Mouse (Mus musculus) liver, embryonic 14.5 days (tissue): ENCODE measurements around the gene Mrpl36. TPM values are rescaled to one million over a fixed set of nuclear protein-coding genes. Genes with fewer than 3 reads are reported as not detected.

Experiments
- ATAC-seq: fragments of 200-750 bp; cut with Nextera tagmentation; 2 replicates; pipeline ENCODE4 v1.8.0; 2017; ENCODE audit warnings: moderate number of reproducible peaks, mild to moderate bottlenecking, moderate library complexity; ENCODE audit not compliant: insufficient read depth
- DNase-seq, 3 experiments: peaks; one replicate each; pipeline ENCODE4 v3.0.0-alpha.2; 2012 to 2013; ENCODE audit warnings: low read depth in 3 of 3, low spot score in 3 of 3
- H3K27ac ChIP-seq: fragments of 300-500 bp; sonication (generic); 2 replicates; pipeline ENCODE4 v1.5.1; 2014; ENCODE audit warnings: moderate library complexity, mild to moderate bottlenecking, control low read depth, inconsistent platforms
- H3K27me3 ChIP-seq: fragments of 300-500 bp; sonication (generic); 2 replicates; pipeline ENCODE4 v1.6.1; 2014; ENCODE audit warnings: mild to moderate bottlenecking, low read length, moderate library complexity; ENCODE audit not compliant: control insufficient read depth, insufficient read depth
- H3K36me3 ChIP-seq: fragments of 300-500 bp; sonication (generic); replicated peaks from 2 replicates; pipeline ENCODE4 v1.6.1; 2014; ENCODE audit warnings: low read depth; ENCODE audit not compliant: control insufficient read depth, insufficient read depth
- H3K4me1 ChIP-seq, 2 experiments: fragments of 200-500 bp in 1 of 2; fragments of 300-500 bp in 1 of 2; sonication (generic) in 1 of 2; replicated peaks; 2 replicates each; pipeline ENCODE4 v1.6.1; 2012 to 2014; ENCODE audit warnings: antibody characterized with exemption in 1 of 2, inconsistent platforms in 1 of 2, low read length in 1 of 2; ENCODE audit not compliant: control insufficient read depth in 2 of 2, insufficient read depth in 2 of 2
- H3K4me2 ChIP-seq: fragments of 300-500 bp; sonication (generic); 2 replicates; pipeline ENCODE4 v1.6.1; 2014; ENCODE audit warnings: low read depth, mild to moderate bottlenecking, control low read depth, moderate library complexity
- H3K4me3 ChIP-seq, 2 experiments: fragments of 200-500 bp in 1 of 2; fragments of 300-500 bp in 1 of 2; sonication (generic) in 1 of 2; 2 replicates each; pipeline ENCODE4 v1.5.1; 2012 to 2014; ENCODE audit warnings: low read depth in 2 of 2, low read length in 2 of 2, mild to moderate bottlenecking in 2 of 2, control low read depth in 1 of 2, inconsistent platforms in 1 of 2, moderate library complexity in 1 of 2; ENCODE audit not compliant: insufficient read depth in 1 of 2
- H3K9ac ChIP-seq: fragments of 300-500 bp; sonication (generic); replicated peaks from 2 replicates; pipeline ENCODE4 v1.6.1; 2014; ENCODE audit warnings: mild to moderate bottlenecking, control low read depth, moderate library complexity
- H3K9me3 ChIP-seq: fragments of 300-500 bp; sonication (generic); 2 replicates; pipeline ENCODE4 v1.6.1; 2016; ENCODE audit warnings: low read length, mixed read lengths; ENCODE audit not compliant: control insufficient read depth
- CTCF ChIP-seq: IDR thresholded peaks from 2 replicates; pipeline ENCODE4 v1.5.1; 2016; ENCODE audit warnings: antibody characterized with exemption, low read depth, control low read depth
- EP300 ChIP-seq: IDR thresholded peaks from 2 replicates; pipeline ENCODE4 v1.6.1; 2016; ENCODE audit warnings: antibody characterized with exemption, low read depth
- WGBS: fragments of 180-500 bp; shearing (Covaris S2); extraction: QIAGEN DNeasy Blood & Tissue Kit; methylation state at CpG from one replicate; pipeline ENCODE4 v1.1.7; 2014; ENCODE audit not compliant: insufficient replicate concordance; 5-methylcytosine and 5-hydroxymethylcytosine counted together
- polyA plus RNA-seq, 2 experiments: library from polyadenylated mRNA; depleted of rRNA in 1 of 2; stranded (reverse) in 1 of 2; unstranded in 1 of 2; fragments of >200 nt; fragmentation: Nextera tagmentation in 1 of 2; extraction: Ambion mirVana in 1 of 2; gene quantifications; 2 replicates each; pipeline versions ENCODE4 v1.2.1 to v1.2.3; 2012 to 2014

The Mrpl36 gene
- polyA plus RNA-seq, 2 experiments, result 52.4 to 86.7 TPM

DNA sequence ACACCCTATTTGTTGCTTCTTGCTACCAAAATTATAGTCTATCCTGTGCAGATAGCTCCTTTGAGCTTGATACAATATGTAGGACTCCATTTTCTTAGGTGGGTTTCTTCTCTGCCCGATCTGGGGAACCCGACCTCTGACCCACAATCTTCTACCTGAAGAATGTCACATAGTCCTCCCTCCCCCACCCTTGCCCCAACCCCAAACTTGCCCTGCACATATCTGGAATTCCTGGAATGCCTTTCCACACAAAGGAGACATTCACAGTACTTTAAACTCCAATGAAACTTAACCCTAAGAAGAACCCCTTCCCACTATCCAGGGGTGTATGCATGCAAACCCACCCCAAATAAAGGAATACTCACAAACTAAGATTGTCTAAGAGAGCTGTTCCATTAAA lies 17.8 kb downstream of the Mrpl36 start:
- TF ChIP-seq CTCF (no peak), EP300 (no peak)
- Histone ChIP-seq H3K9ac (no peak overlapping the region), H3K9me3 (no peaks in the 10 kb centered on the region), H3K4me1 (peaks cover 3 to 6% of the 10 kb centered on the region in 2 experiments; a peak in 3 of 4 replicates), H3K4me2 (no peak overlapping the region), H3K27me3 (no peaks in the 10 kb centered on the region), H3K4me3 (no peak overlapping the region), H3K27ac (no peak overlapping the region), H3K36me3 (no peaks in the 10 kb centered on the region)
- ATAC-seq (no peak), DNase-seq (no peak)
- WGBS, result 50% methylated on average over 2 of the region's 2 CpGs

DNA sequence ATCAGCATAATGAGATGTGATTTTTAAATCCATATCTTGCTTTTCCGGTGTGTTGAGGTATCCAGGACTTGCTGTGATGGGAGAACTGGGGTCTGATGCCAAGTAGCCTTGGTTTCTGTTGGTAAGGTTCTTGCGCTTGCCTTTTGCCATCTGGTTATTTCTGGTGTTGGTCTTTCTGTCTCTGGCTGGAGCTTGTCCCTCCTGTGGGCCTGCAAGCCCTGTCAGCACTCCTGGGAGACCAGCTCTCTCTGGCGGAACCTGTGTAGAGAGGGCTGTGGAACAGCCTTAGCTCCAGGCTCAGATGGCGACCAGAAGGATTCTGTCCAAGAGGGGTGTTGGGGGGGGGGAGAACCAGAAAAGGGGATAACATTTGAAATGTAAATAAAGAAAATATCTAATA lies 18.4 kb downstream of the Mrpl36 start:
- TF ChIP-seq CTCF (no peak), EP300 (no peak)
- Histone ChIP-seq H3K4me3 (no peak overlapping the region), H3K27me3 (no peaks in the 10 kb centered on the region), H3K4me2 (no peak overlapping the region), H3K4me1 (peaks cover 3 to 8% of the 10 kb centered on the region in 2 experiments; a peak in 3 of 4 replicates), H3K27ac (no peak overlapping the region), H3K36me3 (no peaks in the 10 kb centered on the region), H3K9me3 (no peaks in the 10 kb centered on the region), H3K9ac (no peak overlapping the region)
- ATAC-seq (no peak), DNase-seq (no peak)
- WGBS, result 67% methylated on average over 4 of the region's 4 CpGs

DNA sequence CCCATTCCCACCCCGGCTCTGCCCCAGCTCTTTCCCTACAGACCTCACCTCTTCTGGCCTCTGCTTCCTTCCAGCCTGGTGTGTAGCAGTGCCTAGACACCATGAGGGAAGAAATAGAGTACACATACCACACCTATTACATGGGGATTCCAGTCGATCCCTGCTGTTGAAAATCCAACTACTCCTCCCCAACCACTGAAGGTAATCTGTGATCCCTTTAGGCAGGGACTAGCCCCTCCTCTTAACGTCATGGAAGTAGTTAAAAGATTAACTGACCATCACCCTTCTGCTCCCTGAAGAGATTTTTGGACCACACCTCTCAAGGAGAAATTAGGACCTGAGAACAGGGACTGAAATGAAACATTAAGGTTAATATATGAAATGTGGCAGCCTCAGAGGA lies 18.9 kb downstream of the Mrpl36 start:
- 44% methylated on average over 3 of the region's 3 CpGs for WGBS
- ATAC-seq, result no peak
- peaks cover 3 to 8% of the 10 kb centered on the region in 2 experiments; a peak in 3 of 4 replicates for H3K4me1 ChIP-seq

DNA sequence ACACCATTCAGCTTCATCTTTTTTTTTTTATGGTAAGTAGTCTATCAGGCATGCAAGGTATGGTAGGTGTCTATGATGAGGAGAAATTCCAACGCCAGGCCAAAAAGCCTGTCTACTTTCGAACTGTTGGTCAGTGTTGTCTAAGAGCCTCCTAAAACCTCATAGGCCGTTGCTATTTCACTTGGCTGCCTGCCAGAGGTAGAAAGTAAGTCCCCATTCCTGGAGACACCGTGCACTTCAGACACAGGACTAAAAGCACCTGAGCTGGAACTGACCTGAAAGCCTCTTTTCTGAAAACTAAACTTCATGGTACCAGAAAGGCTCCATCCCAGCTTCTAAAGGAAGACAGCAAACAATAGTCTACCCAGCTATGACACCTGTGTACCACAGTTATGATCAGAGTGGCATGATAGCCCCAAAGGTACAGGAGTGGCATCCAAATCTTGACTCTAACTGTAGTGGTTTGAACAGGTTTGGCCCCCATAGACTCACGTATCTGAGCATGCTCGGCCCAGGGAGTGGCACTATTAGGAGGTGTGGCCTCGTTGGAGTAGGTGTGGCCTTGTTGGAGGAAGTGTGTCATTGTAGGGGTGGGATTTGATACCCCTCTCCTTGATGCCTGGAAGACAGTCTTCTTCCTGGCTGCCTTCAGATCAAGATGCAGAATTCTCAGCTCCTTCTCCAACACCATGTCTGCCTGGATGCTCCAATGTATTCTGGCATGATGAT lies 19.8 kb downstream of the Mrpl36 start:
- no peak overlapping the region for H3K4me3 ChIP-seq
- no peak overlapping the region for H3K27ac ChIP-seq
- H3K9ac ChIP-seq, result no peak overlapping the region
- H3K27me3 ChIP-seq, result no peaks in the 10 kb centered on the region; the same call in 1 of the 2 replicates
- no peaks in the 10 kb centered on the region for H3K9me3 ChIP-seq
- WGBS, result 66% methylated on average over 7 of the region's 7 CpGs
- no peak overlapping the region for H3K4me2 ChIP-seq
- TF ChIP-seq EP300 (no peak), CTCF (no peak)
- ATAC-seq (no peak), DNase-seq (no peak)
- H3K4me1 ChIP-seq, result peaks cover 3 to 8% of the 10 kb centered on the region in 2 experiments; a peak in 3 of 4 replicates
- H3K36me3 ChIP-seq, result no peaks in the 10 kb centered on the region

More for the DNA sequence above, 18.9 kb downstream of the Mrpl36 start:
- H3K4me3 ChIP-seq, result no peak overlapping the region
- no peak overlapping the region for H3K27ac ChIP-seq
- no peak overlapping the region for H3K9ac ChIP-seq
- H3K4me2 ChIP-seq, result no peak overlapping the region
- H3K36me3 ChIP-seq, result no peaks in the 10 kb centered on the region
- DNase-seq, result no peak
- no peaks in the 10 kb centered on the region for H3K27me3 ChIP-seq
- H3K9me3 ChIP-seq, result no peaks in the 10 kb centered on the region
- TF ChIP-seq CTCF, result no peak
- no peak for TF ChIP-seq EP300

DNA sequence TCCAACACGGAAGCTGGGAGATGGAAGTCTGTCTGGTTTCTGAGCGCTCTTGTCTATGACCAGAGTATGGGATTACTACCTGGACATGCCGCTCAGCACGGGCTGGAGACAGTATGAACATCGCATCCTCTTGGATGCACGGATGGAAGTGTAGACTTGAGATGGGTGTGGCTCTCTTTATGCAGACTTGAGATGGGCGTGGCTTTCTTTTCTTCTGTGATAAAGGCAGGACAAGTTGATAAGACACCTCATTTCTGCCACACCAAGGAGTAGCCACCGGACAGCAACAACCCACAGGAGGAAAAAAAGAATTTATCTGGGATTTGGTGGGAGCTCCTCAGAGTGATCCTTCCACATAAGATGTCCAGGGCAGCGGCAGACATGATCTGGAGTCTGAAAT lies 22.4 kb downstream of the Mrpl36 start:
- Histone ChIP-seq H3K27me3 (no peaks in the 10 kb centered on the region; the same call in 1 of the 2 replicates), H3K4me2 (no peak overlapping the region), H3K9me3 (no peaks in the 10 kb centered on the region), H3K9ac (no peak overlapping the region), H3K4me3 (no peak overlapping the region), H3K4me1 (peaks cover 3 to 8% of the 10 kb centered on the region in 2 experiments; a peak in 3 of 4 replicates), H3K36me3 (no peaks in the 10 kb centered on the region), H3K27ac (no peak overlapping the region)
- TF ChIP-seq CTCF (no peak), EP300 (no peak)
- WGBS, result 53% methylated on average over 9 of the region's 9 CpGs
- no peak for ATAC-seq
- DNase-seq, result no peak
